Mouse (Mus musculus): ENCODE data around the gene Naa30.
"Not testable (repeated sequence)": the region's sequence is repeated elsewhere in the genome, so short reads cannot be mapped to it uniquely, and the experiment has no call there.

Gene Naa30

DNA sequence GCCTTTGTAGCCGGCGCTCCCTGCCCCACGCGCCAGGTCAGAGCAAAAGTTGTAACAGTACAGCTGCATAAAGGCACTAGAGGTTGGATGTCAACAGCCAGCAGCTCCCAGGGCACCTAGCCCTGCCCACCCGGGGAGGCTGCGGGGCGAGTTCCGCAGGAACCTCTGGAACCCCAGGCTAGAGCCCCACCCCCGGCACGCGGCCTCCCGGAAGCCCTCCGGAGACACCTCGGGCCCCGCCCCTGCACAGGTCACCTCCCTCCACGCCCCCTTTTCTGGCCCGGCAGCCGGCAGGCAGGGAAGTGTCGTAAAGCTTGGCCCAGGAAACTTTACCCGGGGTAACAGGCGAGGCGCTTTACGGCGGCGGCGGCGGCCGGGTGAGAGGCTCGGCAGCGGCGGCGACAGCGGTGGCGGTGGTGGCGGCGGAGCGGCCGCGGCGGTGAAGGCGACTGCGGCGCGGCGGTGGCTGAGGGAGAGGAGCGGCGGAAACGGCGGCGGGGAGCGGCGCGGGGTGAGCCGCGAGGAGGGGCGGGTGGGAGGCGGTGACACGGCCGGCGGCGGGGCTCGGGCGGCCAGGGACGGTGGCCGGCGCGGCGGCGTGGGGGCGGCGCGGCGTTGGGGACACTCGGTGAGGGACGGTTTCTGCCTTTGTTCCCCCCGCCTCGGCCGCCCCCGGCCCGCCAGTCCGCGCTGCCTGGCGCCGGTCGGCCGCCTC, at the start of gene Naa30:
Gene Naa30, plus strand, starts transcription at position 360 of the 715 bp plus-strand sequence.
- peak; percentile 75 for DNase-seq (ENCODE audit: low read depth)

DNA sequence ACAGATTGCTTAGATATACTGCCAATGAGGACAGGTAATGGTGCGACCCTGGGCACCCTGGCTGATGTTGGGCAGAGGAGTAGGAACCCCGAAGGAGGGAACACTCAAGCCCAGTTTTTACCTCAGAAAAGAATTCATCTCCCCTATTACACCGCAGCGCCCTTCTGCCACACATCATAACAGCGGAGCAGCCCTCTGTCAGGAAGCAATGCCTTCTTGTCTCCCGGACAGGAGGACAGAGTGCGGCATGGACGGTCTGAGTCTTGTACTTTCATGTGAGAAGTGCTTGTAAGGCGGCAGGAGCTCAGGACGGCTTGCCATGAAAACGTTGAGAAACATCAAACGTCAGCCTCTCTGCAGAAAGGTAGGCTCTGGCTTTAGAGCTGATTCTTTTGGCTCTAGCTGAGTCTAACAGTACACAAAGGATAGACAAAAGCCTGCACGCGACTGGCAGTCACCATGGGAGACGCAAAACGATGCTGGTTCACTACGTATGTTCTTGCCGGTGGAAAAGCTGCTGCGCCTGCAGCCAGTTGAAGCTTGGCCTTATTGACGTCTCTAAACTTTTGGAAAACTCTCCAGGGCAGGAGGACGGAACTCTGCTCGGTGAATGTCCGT, 44.8 kb upstream of the Naa30 start:
- DNase-seq (ENCODE audit: low read depth), result no peak

DNA sequence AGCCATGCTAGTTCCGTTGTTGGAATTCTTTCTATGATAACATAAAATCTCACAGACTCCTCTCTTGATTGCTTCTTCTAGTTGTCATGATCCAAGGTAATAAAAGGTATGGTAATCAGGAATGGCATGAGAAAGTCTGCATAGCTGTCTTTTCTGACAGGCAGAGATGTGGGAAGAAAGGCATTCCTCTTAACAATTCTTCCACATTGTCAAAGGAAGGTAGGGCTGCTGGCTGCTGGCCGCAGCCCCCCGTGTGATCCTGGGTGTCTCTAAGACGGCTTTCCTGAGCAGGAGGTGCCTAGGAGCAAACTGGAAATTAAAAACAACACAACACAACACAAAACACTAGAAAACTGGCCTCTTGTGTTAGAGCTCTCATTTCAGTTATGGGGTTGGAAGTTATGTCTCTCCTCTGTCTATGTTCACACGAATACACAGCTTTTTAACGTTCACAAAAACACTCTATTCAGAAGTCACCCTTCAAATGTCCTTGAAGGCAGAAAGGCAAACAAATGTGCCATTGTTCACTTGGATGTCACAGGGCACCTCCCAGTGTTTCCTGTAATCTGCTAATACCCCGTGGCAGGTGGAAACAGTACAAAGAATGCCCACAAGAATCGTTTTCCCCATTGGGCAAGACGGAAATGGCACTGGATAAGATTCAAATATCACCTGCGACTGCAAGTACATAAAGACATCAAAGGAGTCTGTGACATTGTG, 43.3 kb upstream of the Naa30 start:
- no peak for DNase-seq (ENCODE audit: low read depth)

GRCm38 (mm10) chr14:49132391-49132790, 39.6 kb upstream of the Naa30 start:
- DNase-seq (ENCODE audit: low read depth), result no peak

DNA sequence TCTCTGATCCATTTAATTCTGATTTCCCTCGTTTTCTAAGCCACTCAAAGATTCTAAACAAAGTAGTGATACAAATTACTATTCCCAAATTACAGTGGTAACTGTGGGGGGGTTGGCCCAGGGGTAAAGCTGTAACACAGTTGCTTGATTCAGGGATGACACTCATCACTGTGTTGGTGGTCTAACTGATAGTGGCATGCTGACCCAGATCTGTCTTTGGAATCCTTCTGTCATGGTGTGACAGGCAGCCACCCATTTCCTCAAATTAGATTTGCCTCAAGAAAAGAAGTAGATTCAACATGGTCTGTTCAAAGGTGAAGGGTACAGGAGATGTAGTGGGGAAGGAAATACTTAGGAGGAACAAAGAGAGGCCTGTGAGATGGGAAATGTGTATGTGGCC, 33.9 kb upstream of the Naa30 start:
- no peak for DNase-seq (ENCODE audit: low read depth)

GRCm38 (mm10) chr14:49140756-49141155, 31.3 kb upstream of the Naa30 start:
- no peak for DNase-seq (ENCODE audit: low read depth)

GRCm38 (mm10) chr14:49153801-49154200, 18.2 kb upstream of the Naa30 start:
- peak; percentile 44 for DNase-seq (ENCODE audit: low read depth)

- DNase-seq (ENCODE audit: low read depth), result no peak
Measured at GRCm38 (mm10) chr14:49155572-49155971, 16.5 kb upstream of the Naa30 start.

- no peak for DNase-seq (ENCODE audit: low read depth)
Measured at GRCm38 (mm10) chr14:49158143-49158925, 13.7 kb upstream of the Naa30 start.

DNA sequence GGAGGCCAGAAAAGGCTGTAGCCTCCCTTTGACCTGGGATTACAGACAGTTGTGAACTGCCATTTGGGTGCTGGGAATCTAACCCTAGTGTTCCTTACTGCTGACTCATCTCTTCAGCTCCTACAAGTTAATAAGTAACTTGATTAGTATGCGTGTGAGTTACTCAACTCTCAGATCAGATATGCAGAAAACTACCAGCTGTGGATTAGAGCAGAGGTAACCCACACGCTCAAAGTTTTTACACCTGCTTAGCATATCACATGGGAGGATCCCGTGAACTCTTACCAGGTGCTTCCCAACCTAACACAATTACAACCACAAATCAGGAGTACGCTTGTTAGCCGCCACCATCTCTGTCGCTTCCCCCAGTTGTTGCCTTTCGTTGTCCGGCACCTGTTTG, 740 bp upstream of the Naa30 start:
- DNase-seq (ENCODE audit: low read depth), result no peak

- DNase-seq (ENCODE audit: low read depth), result peak; percentile 11
Measured at GRCm38 (mm10) chr14:49172582-49172988, 559 bp downstream of the Naa30 start.

DNA sequence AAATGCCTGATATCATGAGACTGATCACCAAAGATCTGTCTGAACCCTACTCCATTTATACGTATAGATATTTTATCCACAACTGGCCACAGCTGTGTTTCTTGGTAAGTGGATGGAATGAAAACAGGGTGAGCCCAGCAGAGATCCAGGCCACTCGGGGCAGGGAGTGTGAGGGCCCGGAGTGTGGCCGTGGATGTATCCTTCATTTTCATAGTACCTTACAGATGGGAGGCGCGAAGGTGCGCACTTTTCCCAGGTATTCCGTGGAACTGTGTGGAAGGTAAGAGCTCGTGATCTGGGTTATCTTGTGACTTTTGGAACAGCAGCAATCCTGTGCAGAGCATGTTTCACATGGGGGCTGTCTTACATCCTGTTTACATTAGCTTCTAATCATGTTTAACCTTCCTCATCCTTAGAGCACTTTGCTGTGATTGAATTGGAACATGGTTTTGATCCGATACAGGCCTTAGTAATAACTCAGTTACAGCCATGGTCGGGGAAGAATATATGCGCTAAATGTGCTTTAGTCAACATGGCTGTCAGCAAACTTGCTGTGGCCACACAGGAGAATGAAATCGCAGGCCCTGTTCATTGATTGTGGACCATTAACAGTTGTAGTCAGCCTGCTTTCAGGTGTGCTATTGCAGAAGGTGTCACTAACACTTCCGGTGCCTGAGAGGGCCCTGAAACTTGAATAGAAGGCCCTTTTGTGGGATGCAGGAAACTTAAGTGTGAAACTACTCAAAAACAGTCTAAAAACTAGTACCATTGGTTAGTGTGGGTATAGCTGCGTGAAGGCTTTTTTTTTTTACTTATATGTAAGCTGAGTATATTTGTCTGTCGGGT, 1.5 kb downstream of the Naa30 start:
- no peak for DNase-seq (ENCODE audit: low read depth)

DNA sequence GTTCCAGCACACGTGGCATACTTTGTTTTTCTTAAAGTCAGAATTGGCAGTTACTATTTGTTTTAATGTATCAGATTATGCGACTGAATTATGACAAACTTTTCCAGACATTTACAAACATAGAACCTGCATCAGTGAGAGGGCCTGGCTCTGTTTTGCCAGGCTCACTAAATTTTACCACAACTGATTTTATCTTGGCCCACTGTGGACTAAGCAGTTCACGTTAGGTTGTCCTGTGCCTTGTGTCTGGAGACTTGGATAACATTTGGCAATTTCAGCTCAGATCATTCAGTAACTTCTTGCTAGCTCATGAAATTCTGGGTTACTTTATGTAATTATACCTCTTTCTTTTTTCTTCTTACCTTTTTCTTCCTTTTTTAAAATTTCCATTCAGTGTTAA, 7.7 kb downstream of the Naa30 start:
- no peak for DNase-seq (ENCODE audit: low read depth)

GRCm38 (mm10) chr14:49186270-49186669, 14.2 kb downstream of the Naa30 start:
- DNase-seq (ENCODE audit: low read depth), result no peak

- no peak for DNase-seq (ENCODE audit: low read depth)
Measured at GRCm38 (mm10) chr14:49197031-49197527, 25.1 kb downstream of the Naa30 start.

- no peak for DNase-seq (ENCODE audit: low read depth)
Measured at GRCm38 (mm10) chr14:49201073-49201778, 29.2 kb downstream of the Naa30 start.

DNA sequence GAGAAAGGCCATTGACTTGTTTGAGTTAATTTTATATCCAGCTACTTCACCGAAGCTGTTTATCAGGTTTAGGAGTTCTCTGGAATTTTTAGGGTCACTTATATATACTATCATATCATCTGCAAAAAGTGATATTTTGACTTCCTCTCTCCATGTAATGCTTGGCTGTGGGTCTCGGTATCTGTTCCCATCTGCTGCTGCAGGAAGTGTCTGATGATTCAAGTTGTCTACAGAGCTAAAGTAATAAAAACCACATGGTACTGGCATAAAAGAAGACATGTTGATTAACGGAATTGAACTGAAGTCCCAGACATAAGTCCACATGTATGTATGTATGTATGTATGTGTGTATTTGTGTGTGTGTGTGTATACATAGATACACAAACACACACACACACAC, 38.2 kb downstream of the Naa30 start:
- DNase-seq (ENCODE audit: low read depth), result not testable (repeated sequence)

DNA sequence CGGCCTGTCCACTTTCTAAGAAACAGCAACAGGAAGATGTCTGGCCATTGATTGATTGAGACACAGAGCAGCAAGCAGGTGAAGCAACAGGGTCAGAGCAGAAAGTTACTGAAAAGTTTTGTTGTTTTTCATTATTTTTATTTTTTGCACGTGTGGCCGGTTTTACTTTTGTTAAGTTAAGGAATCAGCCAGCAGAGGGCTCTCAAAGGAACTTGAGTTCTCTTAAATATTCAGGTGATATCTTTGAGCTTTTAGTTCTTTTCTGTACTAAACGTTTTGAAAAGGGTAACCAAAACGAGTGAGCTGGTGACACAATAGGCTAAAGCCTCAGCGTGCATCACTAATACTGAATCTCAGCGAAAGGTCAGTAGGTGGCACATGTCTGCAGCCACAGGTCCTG, 46.7 kb downstream of the Naa30 start:
- no peak for DNase-seq (ENCODE audit: low read depth)

GRCm38 (mm10) chr14:49219466-49220022, 47.5 kb downstream of the Naa30 start:
- DNase-seq (ENCODE audit: low read depth), result not testable (repeated sequence)

- no peak for DNase-seq (ENCODE audit: low read depth)
Measured at GRCm38 (mm10) chr14:49221771-49222170, 49.7 kb downstream of the Naa30 start.
